Mouse (Mus musculus): ENCODE results near the gene Polr2h. TPM values are rescaled to one million over a fixed set of nuclear protein-coding genes. Genes with fewer than 3 reads are reported as not detected.

Polr2h gene
- polyA plus RNA-seq, 2 experiments = 77.0 to 121 TPM

DNA sequence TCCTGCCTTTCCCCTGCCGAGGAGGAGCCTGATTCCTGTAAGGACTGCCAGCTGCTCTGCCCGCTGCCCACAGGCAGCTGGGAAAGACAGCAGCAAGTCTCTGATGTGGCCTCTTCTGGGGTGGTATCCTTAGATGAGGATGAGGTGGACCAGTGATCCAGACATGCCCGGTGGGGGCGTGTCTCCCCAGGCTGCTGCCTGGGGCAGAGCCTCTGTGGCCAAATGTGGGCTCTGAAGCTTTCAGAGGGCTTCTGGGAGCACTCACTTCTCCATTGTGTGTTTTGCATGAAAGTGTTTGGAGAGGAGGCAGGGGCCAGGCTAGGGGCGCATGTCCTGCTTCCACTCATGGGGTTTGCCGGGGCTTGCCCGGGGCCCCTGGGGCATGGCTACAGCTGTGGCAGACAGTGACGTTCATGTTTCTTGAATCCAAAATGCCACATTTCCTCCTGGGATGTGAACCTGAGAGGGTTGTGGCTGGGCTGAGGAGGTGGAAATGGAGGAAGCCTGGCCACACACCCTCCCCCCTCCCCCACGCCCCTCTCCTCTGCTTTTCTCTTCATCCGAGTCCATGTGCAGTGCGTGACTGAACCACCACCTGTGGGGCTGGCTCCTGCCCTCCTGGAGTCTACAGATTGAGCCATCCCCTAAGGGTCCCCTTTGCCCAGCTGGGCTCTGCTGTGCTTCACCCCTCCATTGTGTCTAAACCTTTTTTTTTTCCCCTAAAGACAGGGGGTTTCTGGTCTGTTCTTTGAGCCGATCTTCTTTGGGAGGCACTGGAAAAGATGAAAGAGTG is 15.5 kb upstream of the Polr2h start:
- Histone ChIP-seq H3K27ac (replicated peaks; ENCODE audit: low read depth, low read length) (peak overlapping the region; percentile 5), H3K4me2 (replicated peaks; ENCODE audit: low read depth, low read length, severe bottlenecking) (peak overlapping the region; percentile 15; the same call in 1 of the 2 replicates), H3K9me3 (ENCODE audit: control insufficient read depth, low read length) (no peaks in the 10 kb centered on the region), H3K36me3 (ENCODE audit: control insufficient read depth, insufficient read depth, low read length) (peaks cover 36% of the 10 kb centered on the region), H3K27me3 (ENCODE audit: control insufficient read depth, insufficient read depth, low read length) (no peaks in the 10 kb centered on the region), H3K4me3 (replicated peaks; ENCODE audit: low read length) (no peak overlapping the region), H3K9ac (ENCODE audit: low read depth, low read length, severe bottlenecking) (peak overlapping the region; percentile 29), H3K4me1 (ENCODE audit: control insufficient read depth, insufficient read depth, low read length) (peaks cover 14% of the 10 kb centered on the region)
- DNase-seq (ENCODE audit: low spot score) (no peak), ATAC-seq (ENCODE audit: low FRiP score, low read depth) (peak; percentile 31; the same call in 1 of the 2 replicates)
- TF ChIP-seq POLR2A (IDR thresholded peaks at IDR 0.05; ENCODE audit: borderline replicate concordance, extremely low read depth, insufficient read depth, insufficient read length) = no peak
- 21% methylated on average over 12 of the region's 12 CpGs for WGBS

DNA sequence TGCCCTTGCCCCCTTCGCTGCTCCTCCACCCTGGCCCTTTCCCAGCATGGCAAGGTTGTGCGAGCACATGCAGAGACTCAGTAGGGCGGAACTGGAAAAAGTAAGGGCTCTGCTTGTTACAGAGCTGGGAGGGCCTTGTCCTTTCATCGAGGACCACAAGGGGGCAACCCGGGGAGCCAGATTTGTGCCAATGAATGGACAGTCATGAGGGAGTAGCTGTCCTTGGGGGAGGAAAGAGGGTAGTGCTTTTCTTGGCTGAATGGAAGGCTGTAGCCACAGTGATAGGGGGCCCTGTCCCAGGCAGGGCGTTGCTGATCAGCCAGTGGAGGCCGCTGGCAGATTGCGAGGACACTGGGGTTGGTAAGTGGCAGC is 15.0 kb upstream of the Polr2h start:
- DNase-seq (ENCODE audit: low spot score) = peak; percentile 71
- Histone ChIP-seq H3K36me3 (ENCODE audit: control insufficient read depth, insufficient read depth, low read length) (peaks cover 41% of the 10 kb centered on the region), H3K4me3 (replicated peaks; ENCODE audit: low read length) (no peak overlapping the region), H3K4me1 (ENCODE audit: control insufficient read depth, insufficient read depth, low read length) (peaks cover 14% of the 10 kb centered on the region), H3K9me3 (ENCODE audit: control insufficient read depth, low read length) (no peaks in the 10 kb centered on the region), H3K27me3 (ENCODE audit: control insufficient read depth, insufficient read depth, low read length) (no peaks in the 10 kb centered on the region), H3K9ac (ENCODE audit: low read depth, low read length, severe bottlenecking) (no peak overlapping the region), H3K27ac (replicated peaks; ENCODE audit: low read depth, low read length) (peak overlapping the region; percentile 5; the same call in 1 of the 2 replicates), H3K4me2 (replicated peaks; ENCODE audit: low read depth, low read length, severe bottlenecking) (no peak overlapping the region)
- 16% methylated on average over 8 of the region's 8 CpGs for WGBS
- ATAC-seq (ENCODE audit: low FRiP score, low read depth) = peak; percentile 44
- no peak for TF ChIP-seq POLR2A (IDR thresholded peaks at IDR 0.05; ENCODE audit: borderline replicate concordance, extremely low read depth, insufficient read depth, insufficient read length)

GRCm38 (mm10) chr16:20703071-20703470 is 14.4 kb upstream of the Polr2h start:
- H3K9me3 ChIP-seq (ENCODE audit: control insufficient read depth, low read length) = no peaks in the 10 kb centered on the region
- no peaks in the 10 kb centered on the region for H3K27me3 ChIP-seq (ENCODE audit: control insufficient read depth, insufficient read depth, low read length)
- ATAC-seq (ENCODE audit: low FRiP score, low read depth) (no peak), DNase-seq (ENCODE audit: low spot score) (no peak)
- peaks cover 47% of the 10 kb centered on the region for H3K36me3 ChIP-seq (ENCODE audit: control insufficient read depth, insufficient read depth, low read length)
- 92% methylated on average over 10 of the region's 10 CpGs for WGBS
- no peak overlapping the region for H3K4me2 ChIP-seq (replicated peaks; ENCODE audit: low read depth, low read length, severe bottlenecking)
- no peak overlapping the region for H3K4me3 ChIP-seq (replicated peaks; ENCODE audit: low read length)
- no peak for TF ChIP-seq POLR2A (IDR thresholded peaks at IDR 0.05; ENCODE audit: borderline replicate concordance, extremely low read depth, insufficient read depth, insufficient read length)
- H3K9ac ChIP-seq (ENCODE audit: low read depth, low read length, severe bottlenecking) = no peak overlapping the region
- no peak overlapping the region for H3K27ac ChIP-seq (replicated peaks; ENCODE audit: low read depth, low read length)
- peaks cover 14% of the 10 kb centered on the region for H3K4me1 ChIP-seq (ENCODE audit: control insufficient read depth, insufficient read depth, low read length)

DNA sequence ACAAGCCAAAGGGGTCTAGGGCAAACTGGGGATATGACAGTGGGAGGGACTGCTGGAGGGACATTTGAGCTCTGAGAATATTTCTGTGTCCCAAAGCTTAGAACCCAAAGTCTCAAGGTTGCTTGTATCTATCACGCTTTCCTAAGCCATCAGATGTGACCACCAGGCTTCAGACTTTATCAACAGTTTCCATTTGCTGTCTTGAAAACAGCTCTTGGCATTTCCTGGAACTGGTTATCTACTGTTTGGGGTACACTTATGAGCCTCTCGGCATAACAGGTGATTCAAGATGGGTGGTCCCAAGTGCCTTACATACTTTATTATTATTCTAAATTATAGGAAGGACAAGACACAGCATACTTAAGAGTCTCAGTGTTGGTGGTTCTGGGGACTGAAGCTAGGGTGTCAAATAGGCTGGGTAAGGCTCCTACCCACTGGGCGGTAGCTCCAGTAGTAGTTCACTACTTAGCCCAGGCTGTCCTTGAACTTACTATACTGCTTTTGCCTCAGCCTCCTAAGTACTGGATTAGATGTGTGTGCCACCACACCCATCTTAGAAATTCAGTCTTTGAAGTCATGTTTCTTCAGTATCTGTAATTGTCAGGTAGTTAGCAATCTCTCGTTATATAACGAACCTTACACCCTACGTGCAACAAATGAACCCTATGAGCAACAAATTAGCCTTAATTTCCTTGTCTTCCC is 13.6 kb upstream of the Polr2h start:
- no peak overlapping the region for H3K9ac ChIP-seq (ENCODE audit: low read depth, low read length, severe bottlenecking)
- peaks cover 54% of the 10 kb centered on the region for H3K36me3 ChIP-seq (ENCODE audit: control insufficient read depth, insufficient read depth, low read length)
- no peak overlapping the region for H3K27ac ChIP-seq (replicated peaks; ENCODE audit: low read depth, low read length)
- no peak overlapping the region for H3K4me2 ChIP-seq (replicated peaks; ENCODE audit: low read depth, low read length, severe bottlenecking)
- H3K9me3 ChIP-seq (ENCODE audit: control insufficient read depth, low read length) = no peaks in the 10 kb centered on the region
- no peak overlapping the region for H3K4me3 ChIP-seq (replicated peaks; ENCODE audit: low read length)
- no peak for ATAC-seq (ENCODE audit: low FRiP score, low read depth)
- no peaks in the 10 kb centered on the region for H3K27me3 ChIP-seq (ENCODE audit: control insufficient read depth, insufficient read depth, low read length)
- TF ChIP-seq POLR2A (IDR thresholded peaks at IDR 0.05; ENCODE audit: borderline replicate concordance, extremely low read depth, insufficient read depth, insufficient read length) = no peak
- 78% methylated on average over 6 of the region's 6 CpGs for WGBS
- no peak for DNase-seq (ENCODE audit: low spot score)
- H3K4me1 ChIP-seq (ENCODE audit: control insufficient read depth, insufficient read depth, low read length) = peaks cover 14% of the 10 kb centered on the region

GRCm38 (mm10) chr16:20705786-20706185 is 11.7 kb upstream of the Polr2h start:
- Histone ChIP-seq H3K27ac (replicated peaks; ENCODE audit: low read depth, low read length) (no peak overlapping the region), H3K36me3 (ENCODE audit: control insufficient read depth, insufficient read depth, low read length) (peaks cover 69% of the 10 kb centered on the region), H3K9ac (ENCODE audit: low read depth, low read length, severe bottlenecking) (no peak overlapping the region), H3K9me3 (ENCODE audit: control insufficient read depth, low read length) (no peaks in the 10 kb centered on the region), H3K4me1 (ENCODE audit: control insufficient read depth, insufficient read depth, low read length) (peaks cover 14% of the 10 kb centered on the region), H3K27me3 (ENCODE audit: control insufficient read depth, insufficient read depth, low read length) (no peaks in the 10 kb centered on the region), H3K4me2 (replicated peaks; ENCODE audit: low read depth, low read length, severe bottlenecking) (no peak overlapping the region), H3K4me3 (replicated peaks; ENCODE audit: low read length) (no peak overlapping the region)
- DNase-seq (ENCODE audit: low spot score) (no peak), ATAC-seq (ENCODE audit: low FRiP score, low read depth) (no peak)
- no peak for TF ChIP-seq POLR2A (IDR thresholded peaks at IDR 0.05; ENCODE audit: borderline replicate concordance, extremely low read depth, insufficient read depth, insufficient read length)
- 83% methylated on average over 3 of the region's 3 CpGs for WGBS

Measured in limb, embryonic 14.5 days (tissue).